ENCODE assay signal across 9 mouse cellular contexts in genomic region chr16:97697769-97698168, GRCm38 (mm10).
A peak's percentile ranks its signal among the peaks of the same experiment; 100 is the strongest.
DNase-seq lines count a peak whose midpoint lies in the region; TF ChIP-seq lines count a peak whose summit lies in the region.
"Had no signal": no experiment of that assay in that cellular context is flagged by ENCODE, and none has a peak within 500 bp of the region (broad histone marks: within the 10 kb centered on the region; RNA-seq: fewer than 3 reads in every experiment).

No protein-coding gene starts in this region.

- no peak overlapping the region for H3K9ac ChIP-seq in liver, adult 2 months (ENCODE audit: low read depth, low read length)
- H3K9ac ChIP-seq: hindbrain, embryonic 13.5 days had no signal

- peak; percentile 43 for TF ChIP-seq CTCF in left cerebral cortex, adult 2 months (IDR thresholded peaks at IDR 0.05)
- TF ChIP-seq CTCF in brain, embryonic 14.5 days (IDR thresholded peaks at IDR 0.05; ENCODE audit: borderline replicate concordance, extremely low read depth, insufficient read depth, insufficient read length) = peak; percentile 17; the same call in 1 of the 2 replicates
- TF ChIP-seq CTCF in liver, adult 2 months (IDR thresholded peaks at IDR 0.05; ENCODE audit: low read depth, low read length) = peak; percentile 64
- TF ChIP-seq CTCF in small intestine, adult 2 months (IDR thresholded peaks at IDR 0.05; ENCODE audit: extremely low read depth, insufficient read length, insufficient replicate concordance, low read depth, low read length) = peak; percentile 50; the same call in 1 of the 2 replicates

- no peak for TF ChIP-seq POLR2A in brain, embryonic 14.5 days (IDR thresholded peaks at IDR 0.05; ENCODE audit: borderline replicate concordance, extremely low read depth, insufficient read depth, insufficient read length, poor library complexity, severe bottlenecking)
- no peak for TF ChIP-seq POLR2A in liver, adult 2 months (IDR thresholded peaks at IDR 0.05; ENCODE audit: extremely low read depth, insufficient read depth, low read length)
- TF ChIP-seq POLR2A in small intestine, adult 2 months (IDR thresholded peaks at IDR 0.05; ENCODE audit: low read depth, low read length) = no peak

- no peaks in the 10 kb centered on the region for H3K79me2 ChIP-seq in liver, adult 2 months (ENCODE audit: control insufficient read depth, insufficient read depth, low read length)

- DNase-seq in left cerebral cortex, adult 2 months (ENCODE audit: extremely low spot score in 1 of 2, low spot score in 2 of 2) = no peak
- no peak for DNase-seq in left cerebral cortex, adult 11 months (ENCODE audit: low spot score)
- DNase-seq in brain, embryonic 14.5 days (ENCODE audit: low read depth) = no peak
- DNase-seq in liver, adult 2 months (ENCODE audit: extremely low read depth, low read depth, low spot score) = peak; percentile 29
- no peak for DNase-seq in limb, embryonic 10.5 days (ENCODE audit: low spot score)
- DNase-seq in c-Kit-positive CD71-positive TER-119-positive erythroid progenitor cells, embryonic 14.5 days (ENCODE audit: low spot score) = no peak
- no peak for DNase-seq in gastrocnemius, postnatal 4 days (ENCODE audit: low spot score in 2 of 2)

- no peak overlapping the region for H3K27ac ChIP-seq in left cerebral cortex, adult 2 months
- H3K27ac ChIP-seq in liver, adult 2 months (replicated peaks; ENCODE audit: insufficient read depth, low read depth, low read length) = no peak overlapping the region
- no peak overlapping the region for H3K27ac ChIP-seq in small intestine, adult 2 months (ENCODE audit: insufficient read depth, low read depth, low read length)
- H3K27ac ChIP-seq in limb, embryonic 10.5 days = no peak overlapping the region
- H3K27ac ChIP-seq: hindbrain, embryonic 13.5 days had no signal

- 3% methylated on average over 1 of the region's 1 CpGs for WGBS in liver, adult 2 months
- WGBS in small intestine, adult 2 months = 11% methylated on average over 1 of the region's 1 CpGs
- WGBS in limb, embryonic 10.5 days = 22% methylated on average over 1 of the region's 1 CpGs

- H3K27me3 ChIP-seq in liver, adult 2 months (ENCODE audit: control insufficient read depth, insufficient read depth, low read length) = no peaks in the 10 kb centered on the region
- H3K27me3 ChIP-seq in small intestine, adult 2 months (ENCODE audit: control insufficient read depth, insufficient read depth, low read length) = no peaks in the 10 kb centered on the region
- no peaks in the 10 kb centered on the region for H3K27me3 ChIP-seq in limb, embryonic 10.5 days (ENCODE audit: low read depth, poor library complexity, severe bottlenecking)
- H3K27me3 ChIP-seq: hindbrain, embryonic 13.5 days had no signal

- H3K4me1 ChIP-seq in liver, adult 2 months (ENCODE audit: control insufficient read depth, insufficient read depth, low read length) = no peaks in the 10 kb centered on the region
- H3K4me1 ChIP-seq in small intestine, adult 2 months (ENCODE audit: control insufficient read depth, insufficient read depth, insufficient read length, low read length) = peaks cover 4% of the 10 kb centered on the region; the same call in 1 of the 2 replicates
- H3K4me1 ChIP-seq in limb, embryonic 10.5 days = no peaks in the 10 kb centered on the region
- H3K4me1 ChIP-seq: hindbrain, embryonic 13.5 days had no signal

- no peaks in the 10 kb centered on the region for H3K9me3 ChIP-seq in limb, embryonic 10.5 days (replicated peaks)
- H3K9me3 ChIP-seq: hindbrain, embryonic 13.5 days had no signal

- no peak overlapping the region for H3K4me3 ChIP-seq in left cerebral cortex, adult 2 months
- no peak overlapping the region for H3K4me3 ChIP-seq in liver, adult 2 months (ENCODE audit: insufficient read depth, low read depth, low read length)
- H3K4me3 ChIP-seq in small intestine, adult 2 months (ENCODE audit: low read depth, low read length) = no peak overlapping the region
- H3K4me3 ChIP-seq in limb, embryonic 10.5 days = no peak overlapping the region
- H3K4me3 ChIP-seq: hindbrain, embryonic 13.5 days had no signal

- H3K36me3 ChIP-seq in liver, adult 2 months (ENCODE audit: control insufficient read depth, insufficient read depth, low read length) = no peaks in the 10 kb centered on the region
- H3K36me3 ChIP-seq in small intestine, adult 2 months (ENCODE audit: control insufficient read depth, insufficient read depth, low read length) = no peaks in the 10 kb centered on the region
- no peaks in the 10 kb centered on the region for H3K36me3 ChIP-seq in limb, embryonic 10.5 days
- H3K36me3 ChIP-seq: hindbrain, embryonic 13.5 days had no signal

- intact Hi-C loops in left cerebral cortex, adult 2 months (cut with DNase I) = no loop called here
